Mouse (Mus musculus): ENCODE measurements around the gene Hist4h4.

Hist4h4 gene

GRCm38 (mm10) chr6:136781377-136781986 lies 22.7 kb downstream of the Hist4h4 start, which contains the start of gene Gucy2c:
TSS of gene Gucy2c (minus strand) at chr6:136781765.
- DNase-seq, result no peak

- DNase-seq, result no peak
Observed at GRCm38 (mm10) chr6:136776392-136776791, 27.8 kb downstream of the Hist4h4 start.

- DNase-seq, result no peak
Observed at GRCm38 (mm10) chr6:136769859-136770258, 34.4 kb downstream of the Hist4h4 start.

GRCm38 (mm10) chr6:136769143-136769542 lies 35.1 kb downstream of the Hist4h4 start:
- DNase-seq, result no peak

GRCm38 (mm10) chr6:136763912-136764311 lies 40.3 kb downstream of the Hist4h4 start:
- DNase-seq, result no peak
